Mouse (Mus musculus) stomach, postnatal 0 days (tissue): ENCODE results near the gene Lgr4.

Experiments
- CTCF ChIP-seq: IDR thresholded peaks from 2 replicates; pipeline ENCODE4 v1.5.1; 2016; ENCODE audit warnings: antibody characterized with exemption, low read depth, mild to moderate bottlenecking, moderate library complexity
- EP300 ChIP-seq: optimal IDR thresholded peaks from 2 replicates; pipeline ENCODE3; 2016; ENCODE audit warnings: antibody characterized with exemption

DNA sequence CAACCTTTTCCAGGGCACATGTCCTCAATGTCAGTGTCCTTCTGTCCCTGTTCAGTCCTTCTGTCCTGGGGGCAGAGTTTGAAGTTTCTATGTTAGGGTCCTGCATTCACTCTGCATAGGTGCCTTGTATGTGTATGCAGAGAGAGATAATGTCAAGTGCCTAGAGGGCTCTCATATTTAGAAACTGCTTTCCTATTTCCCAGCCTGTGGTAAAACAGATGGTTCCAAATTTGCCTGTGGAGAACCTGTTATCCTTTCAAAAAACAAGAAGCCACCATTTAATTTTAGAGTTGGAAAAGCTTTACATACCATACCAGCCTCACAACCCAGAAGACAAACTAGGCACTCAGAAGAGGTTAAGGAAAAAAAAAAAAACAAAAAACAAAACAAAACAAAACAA is 32.1 kb downstream of the Lgr4 start:
- TF ChIP-seq CTCF (no peak), EP300 (no peak)
